Mouse (Mus musculus) limb, embryonic 13.5 days (tissue): ENCODE results near the gene Cela2a. TPM values are rescaled to one million over a fixed set of nuclear protein-coding genes. Genes with fewer than 3 reads are reported as not detected.
"Not testable (repeated sequence)": the region's sequence is repeated elsewhere in the genome, so short reads cannot be mapped to it uniquely, and the experiment has no call there.

Source experiments
- ATAC-seq: fragments of 200-750 bp; cut with Nextera tagmentation; 2 replicates; pipeline ENCODE4 v1.8.0; 2017; ENCODE audit warnings: low read depth, moderate number of reproducible peaks, moderate TSS enrichment; ENCODE audit not compliant: low FRiP score
- H3K27ac ChIP-seq: fragments of 300-500 bp; sonication (generic); 2 replicates; pipeline ENCODE4 v1.5.1; 2015; ENCODE audit warnings: inconsistent platforms, mild to moderate bottlenecking, moderate library complexity
- H3K27me3 ChIP-seq: fragments of 300-500 bp; sonication (generic); 2 replicates; pipeline ENCODE4 v1.6.1; 2015; ENCODE audit warnings: mild to moderate bottlenecking, inconsistent platforms
- H3K36me3 ChIP-seq: fragments of 300-500 bp; sonication (generic); 2 replicates; pipeline ENCODE4 v1.6.1; 2015; ENCODE audit warnings: inconsistent platforms, mild to moderate bottlenecking, moderate library complexity
- H3K4me1 ChIP-seq: fragments of 300-500 bp; sonication (generic); 2 replicates; pipeline ENCODE4 v1.6.1; 2015; ENCODE audit warnings: inconsistent platforms
- H3K4me2 ChIP-seq: fragments of 300-500 bp; sonication (generic); replicated peaks from 2 replicates; pipeline ENCODE4 v1.6.1; 2015; ENCODE audit warnings: inconsistent platforms, mild to moderate bottlenecking, moderate library complexity
- H3K4me3 ChIP-seq: fragments of 300-500 bp; sonication (generic); 2 replicates; pipeline ENCODE4 v1.5.1; 2015; ENCODE audit warnings: moderate library complexity, mild to moderate bottlenecking, inconsistent platforms
- H3K9ac ChIP-seq: fragments of 300-500 bp; sonication (generic); 2 replicates; pipeline ENCODE4 v1.6.1; 2015; ENCODE audit warnings: mild to moderate bottlenecking, inconsistent platforms
- H3K9me3 ChIP-seq: fragments of 300-500 bp; sonication (generic); 2 replicates; pipeline ENCODE4 v1.6.1; 2016; ENCODE audit warnings: inconsistent platforms
- WGBS: fragments of 180-500 bp; shearing (Covaris S2); methylation state at CpG from one replicate; pipeline ENCODE4 v1.1.7; 2015; 5-methylcytosine and 5-hydroxymethylcytosine counted together
- polyA plus RNA-seq: library from polyadenylated mRNA; unstranded; fragments of >200 nt; fragmentation: Nextera tagmentation; extraction: Ambion mirVana; gene quantifications from 2 replicates; pipeline ENCODE4 v1.2.1, GENCODE M21; 2015

The Cela2a gene
- polyA plus RNA-seq, 1 experiment from 2014 or later = not detected

GRCm38 (mm10) chr4:141779828-141780227 is 46.1 kb downstream of the Cela2a start:
- Histone ChIP-seq H3K4me2 (no peak overlapping the region), H3K9ac (no peak overlapping the region), H3K9me3 (no peaks in the 10 kb centered on the region), H3K4me3 (no peak overlapping the region), H3K27me3 (no peaks in the 10 kb centered on the region), H3K36me3 (peaks cover 93% of the 10 kb centered on the region), H3K27ac (no peak overlapping the region), H3K4me1 (no peaks in the 10 kb centered on the region)
- no peak for ATAC-seq
- 92% methylated on average over 8 of the region's 8 CpGs for WGBS

- not testable (repeated sequence) for H3K27ac ChIP-seq, H3K9ac ChIP-seq, H3K4me3 ChIP-seq, H3K4me1 ChIP-seq, H3K27me3 ChIP-seq, H3K9me3 ChIP-seq, ATAC-seq, H3K4me2 ChIP-seq
- H3K36me3 ChIP-seq = peaks cover 96% of the 10 kb centered on the region
- 85% methylated on average over 4 of the region's 4 CpGs for WGBS
These were observed 52.9 kb downstream of the Cela2a start for GRCm38 (mm10) chr4:141773019-141773418.

- Histone ChIP-seq H3K9ac (no peak overlapping the region), H3K4me1 (peaks cover 13% of the 10 kb centered on the region), H3K4me2 (no peak overlapping the region), H3K27ac (no peak overlapping the region), H3K9me3 (no peaks in the 10 kb centered on the region), H3K4me3 (no peak overlapping the region), H3K36me3 (peaks cover 100% of the 10 kb centered on the region), H3K27me3 (no peaks in the 10 kb centered on the region)
- 94% methylated on average over 8 of the region's 8 CpGs for WGBS
- ATAC-seq = no peak
These were observed 54.1 kb downstream of the Cela2a start for GRCm38 (mm10) chr4:141771823-141772222.

- no peaks in the 10 kb centered on the region for H3K9me3 ChIP-seq
- no peak overlapping the region for H3K4me2 ChIP-seq
- no peak for ATAC-seq
- H3K4me3 ChIP-seq = no peak overlapping the region
- H3K9ac ChIP-seq = no peak overlapping the region
- peaks cover 96% of the 10 kb centered on the region for H3K36me3 ChIP-seq
- H3K4me1 ChIP-seq = peaks cover 22% of the 10 kb centered on the region
- H3K27me3 ChIP-seq = no peaks in the 10 kb centered on the region
- 91% methylated on average over 8 of the region's 8 CpGs for WGBS
- H3K27ac ChIP-seq = no peak overlapping the region
These were observed 56.3 kb downstream of the Cela2a start for GRCm38 (mm10) chr4:141769501-141770160.

GRCm38 (mm10) chr4:141767353-141768036 is 58.5 kb downstream of the Cela2a start:
- no peak; the same call in 1 of the 2 replicates for ATAC-seq
- H3K9ac ChIP-seq = no peak overlapping the region; the same call in 1 of the 2 replicates
- no peak overlapping the region for H3K4me3 ChIP-seq
- peaks cover 22% of the 10 kb centered on the region for H3K4me1 ChIP-seq
- peak overlapping the region; percentile 41 for H3K4me2 ChIP-seq
- H3K27me3 ChIP-seq = no peaks in the 10 kb centered on the region
- no peaks in the 10 kb centered on the region for H3K9me3 ChIP-seq
- H3K27ac ChIP-seq = peak overlapping the region; percentile 90
- peaks cover 96% of the 10 kb centered on the region for H3K36me3 ChIP-seq
- WGBS = 77% methylated on average over 19 of the region's 19 CpGs

GRCm38 (mm10) chr4:141766668-141767352 is 59.1 kb downstream of the Cela2a start:
- H3K4me2 ChIP-seq = peak overlapping the region; percentile 41
- no peaks in the 10 kb centered on the region for H3K9me3 ChIP-seq
- no peak overlapping the region for H3K4me3 ChIP-seq

GRCm38 (mm10) chr4:141766316-141766667 is 59.7 kb downstream of the Cela2a start:
- Histone ChIP-seq H3K9me3 (no peaks in the 10 kb centered on the region), H3K27me3 (no peaks in the 10 kb centered on the region), H3K36me3 (peaks cover 95% of the 10 kb centered on the region), H3K4me3 (no peak overlapping the region), H3K4me1 (peaks cover 22% of the 10 kb centered on the region), H3K9ac (no peak overlapping the region), H3K4me2 (peak overlapping the region; percentile 41; the same call in 1 of the 2 replicates), H3K27ac (peak overlapping the region; percentile 90; the same call in 1 of the 2 replicates)
- no peak for ATAC-seq
- WGBS = 80% methylated on average over 8 of the region's 8 CpGs

More at GRCm38 (mm10) chr4:141766668-141767352, 59.1 kb downstream of the Cela2a start:
- H3K36me3 ChIP-seq = peaks cover 96% of the 10 kb centered on the region
- peak; percentile 64 for ATAC-seq
- H3K27ac ChIP-seq = peak overlapping the region; percentile 90
- H3K27me3 ChIP-seq = no peaks in the 10 kb centered on the region
- no peak overlapping the region; the same call in 1 of the 2 replicates for H3K9ac ChIP-seq
- peaks cover 22% of the 10 kb centered on the region for H3K4me1 ChIP-seq
- WGBS = 49% methylated on average over 19 of the region's 19 CpGs

GRCm38 (mm10) chr4:141765008-141765407 is 61.0 kb downstream of the Cela2a start:
- H3K4me1 ChIP-seq = peaks cover 22% of the 10 kb centered on the region
- no peak overlapping the region for H3K4me2 ChIP-seq
- no peak for ATAC-seq
- no peak overlapping the region for H3K9ac ChIP-seq
- 92% methylated on average over 3 of the region's 3 CpGs for WGBS
- no peak overlapping the region for H3K4me3 ChIP-seq
- H3K9me3 ChIP-seq = no peaks in the 10 kb centered on the region
- H3K36me3 ChIP-seq = peaks cover 88% of the 10 kb centered on the region
- no peak overlapping the region for H3K27ac ChIP-seq
- no peaks in the 10 kb centered on the region for H3K27me3 ChIP-seq

Other genes starting within 250 kb of the Cela2a start
- gene Fblim1, start 220.1 kb downstream of the Cela2a start, polyA plus RNA-seq = 62.4 and 67.7 TPM in 2 replicates
- 0.38 and 0.66 TPM in 2 replicates for gene Tmem82, start 207.5 kb downstream of the Cela2a start, polyA plus RNA-seq
- not detected in 2 replicates for gene Slc25a34, start 202.3 kb downstream of the Cela2a start, polyA plus RNA-seq
- 7.9 and 8.7 TPM in 2 replicates for gene Plekhm2, start 161.3 kb downstream of the Cela2a start, polyA plus RNA-seq
- 1.3 TPM in 1 of 2 replicates, not detected in the other for gene Rsc1a1, start 140.6 kb downstream of the Cela2a start, polyA plus RNA-seq
- gene Ddi2, start 102.7 kb downstream of the Cela2a start, polyA plus RNA-seq = 21.8 and 23.4 TPM in 2 replicates
- gene Agmat, start 79.5 kb downstream of the Cela2a start, polyA plus RNA-seq = 0.13 TPM in 1 of 2 replicates, not detected in the other
- 3.4 and 3.6 TPM in 2 replicates for gene Dnajc16, start 35.2 kb downstream of the Cela2a start, polyA plus RNA-seq
- 17.1 and 17.2 TPM in 2 replicates for gene Casp9, start 32.5 kb downstream of the Cela2a start, polyA plus RNA-seq
- not detected in 2 replicates for gene Ctrc, start 20.2 kb upstream of the Cela2a start, polyA plus RNA-seq
- 56.9 and 58.7 TPM in 2 replicates for gene Efhd2, start 48.8 kb upstream of the Cela2a start, polyA plus RNA-seq
- gene Fhad1, start 188.9 kb upstream of the Cela2a start, polyA plus RNA-seq = 2.4 and 3.7 TPM in 2 replicates